Mouse (Mus musculus): ENCODE results near the gene Dhrs13. TPM values are rescaled to one million over a fixed set of nuclear protein-coding genes. Genes with fewer than 3 reads are reported as not detected.

The Dhrs13 gene
- polyA plus RNA-seq, 1 experiment from 2014 or later, result 51.3 TPM

DNA sequence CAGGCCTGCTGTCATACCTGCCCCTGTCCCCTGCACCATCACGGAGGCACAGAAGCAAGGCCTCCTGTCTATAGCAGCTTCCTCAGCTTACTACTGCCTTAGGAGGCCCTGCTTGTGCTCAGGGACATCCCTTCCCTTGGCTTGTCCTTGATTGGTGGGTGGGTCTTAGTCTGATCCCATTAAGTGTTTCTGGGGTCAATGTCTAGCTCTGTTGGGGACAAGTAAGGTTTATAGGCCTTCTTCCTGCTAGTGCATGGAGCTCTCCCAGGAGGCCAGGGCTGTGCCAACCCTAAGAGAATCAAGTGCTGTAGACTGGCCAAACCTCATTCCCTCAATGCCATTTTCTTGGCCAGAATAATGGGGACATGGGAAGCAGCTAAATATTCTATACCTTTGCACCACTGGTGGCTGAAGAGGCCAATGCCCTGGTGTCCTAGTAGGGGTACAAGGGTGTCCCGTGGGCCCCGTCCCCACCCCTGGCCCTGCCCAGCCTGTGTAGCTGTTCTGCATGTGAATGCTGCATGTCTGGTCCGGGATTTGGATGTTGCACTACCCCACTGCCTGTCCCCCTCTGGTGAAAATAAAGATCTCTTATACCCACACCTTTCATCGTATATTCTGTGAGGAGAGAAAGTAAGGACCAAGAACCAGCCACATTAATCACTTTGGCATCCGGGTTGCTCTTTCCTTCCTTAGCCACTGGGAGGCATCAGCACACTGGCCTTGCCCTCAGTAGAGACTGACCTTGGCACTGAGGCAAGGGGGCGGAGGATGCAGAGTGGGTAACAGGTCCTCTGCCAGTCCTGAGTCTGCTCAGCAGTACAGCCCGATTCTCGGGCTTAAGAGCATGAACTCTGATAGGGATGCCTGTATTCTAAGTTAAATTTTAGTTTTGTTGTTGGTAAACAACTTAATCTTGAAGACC is 28.0 kb downstream of the Dhrs13 start:
- Histone ChIP-seq H3K27ac (replicated peaks; ENCODE audit: low read depth, low read length) (no peak overlapping the region), H3K4me3 (replicated peaks; ENCODE audit: low read depth, low read length) (no peak overlapping the region), H3K9me3 (ENCODE audit: control insufficient read depth, low read length) (no peaks in the 10 kb centered on the region), H3K36me3 (ENCODE audit: control insufficient read depth, insufficient read depth, low read length) (peaks cover 54% of the 10 kb centered on the region), H3K4me1 (ENCODE audit: control insufficient read depth, insufficient read depth, low read length) (no peaks in the 10 kb centered on the region), H3K4me2 (ENCODE audit: low read length) (no peak overlapping the region), H3K27me3 (ENCODE audit: control insufficient read depth, insufficient read depth, low read length) (no peaks in the 10 kb centered on the region), H3K9ac (replicated peaks; ENCODE audit: low read length) (no peak overlapping the region)
- DNase-seq (peak; percentile 80), ATAC-seq (ENCODE audit: low FRiP score, low TSS enrichment) (peak; percentile 43; the same call in 1 of the 2 replicates)
- 59% methylated on average over 9 of the region's 9 CpGs for WGBS

DNA sequence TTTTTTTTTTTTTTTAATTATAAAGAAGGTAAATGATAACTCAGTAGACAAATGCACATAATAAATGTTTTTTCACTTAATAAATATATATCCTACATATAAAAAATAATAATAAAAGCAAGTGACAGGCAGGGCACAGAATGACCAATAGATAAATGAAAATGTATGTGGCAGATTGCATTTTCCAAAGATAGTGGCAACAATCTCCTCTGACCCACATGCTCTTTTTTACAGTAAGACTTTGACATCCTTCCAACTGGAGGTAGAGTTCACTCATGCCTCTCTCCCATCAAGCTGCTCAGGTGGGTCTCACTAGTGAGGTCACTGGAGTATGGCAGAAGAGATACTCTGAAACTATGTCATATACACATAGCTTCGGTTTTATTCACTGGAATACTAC is 30.5 kb downstream of the Dhrs13 start:
- ATAC-seq (ENCODE audit: low FRiP score, low TSS enrichment) (no peak), DNase-seq (no peak)
- 69% methylated on average over 1 of the region's 1 CpGs for whole genome bisulfite sequencing

DNA sequence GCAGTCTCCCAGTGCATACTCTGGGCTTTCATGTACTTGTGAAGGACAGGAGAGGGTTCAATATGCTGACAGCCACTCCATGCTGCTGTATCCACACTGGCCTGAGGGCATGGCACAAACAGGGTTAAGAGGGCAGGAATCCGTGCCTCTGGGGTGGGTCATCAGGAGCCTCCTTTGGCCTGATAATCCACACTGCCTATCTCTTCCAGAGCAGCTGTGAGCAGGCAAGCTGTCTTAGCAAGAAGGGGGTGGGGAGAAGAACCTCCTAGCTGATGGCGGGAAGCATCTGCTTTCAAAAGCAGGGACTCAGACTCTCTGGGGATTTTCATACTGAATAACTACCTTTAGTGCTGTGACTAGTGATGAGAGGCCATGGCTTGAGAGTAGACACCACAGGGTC is 33.8 kb downstream of the Dhrs13 start:
- WGBS, result 46% methylated on average over 2 of the region's 2 CpGs
- H3K4me2 ChIP-seq (ENCODE audit: low read length), result no peak overlapping the region
- DNase-seq (no peak), ATAC-seq (ENCODE audit: low FRiP score, low TSS enrichment) (no peak)
- H3K9ac ChIP-seq (replicated peaks; ENCODE audit: low read length), result no peak overlapping the region
- no peaks in the 10 kb centered on the region for H3K9me3 ChIP-seq (ENCODE audit: control insufficient read depth, low read length)
- H3K4me3 ChIP-seq (replicated peaks; ENCODE audit: low read depth, low read length), result no peak overlapping the region
- H3K27me3 ChIP-seq (ENCODE audit: control insufficient read depth, insufficient read depth, low read length), result no peaks in the 10 kb centered on the region
- no peak overlapping the region for H3K27ac ChIP-seq (replicated peaks; ENCODE audit: low read depth, low read length)
- H3K36me3 ChIP-seq (ENCODE audit: control insufficient read depth, insufficient read depth, low read length), result no peaks in the 10 kb centered on the region
- no peaks in the 10 kb centered on the region for H3K4me1 ChIP-seq (ENCODE audit: control insufficient read depth, insufficient read depth, low read length)

More for the DNA sequence above, 30.5 kb downstream of the Dhrs13 start:
- no peaks in the 10 kb centered on the region for H3K9me3 ChIP-seq (ENCODE audit: control insufficient read depth, low read length)
- H3K27me3 ChIP-seq (ENCODE audit: control insufficient read depth, insufficient read depth, low read length), result no peaks in the 10 kb centered on the region
- H3K27ac ChIP-seq (replicated peaks; ENCODE audit: low read depth, low read length), result no peak overlapping the region
- H3K4me1 ChIP-seq (ENCODE audit: control insufficient read depth, insufficient read depth, low read length), result no peaks in the 10 kb centered on the region
- H3K4me3 ChIP-seq (replicated peaks; ENCODE audit: low read depth, low read length), result no peak overlapping the region
- H3K36me3 ChIP-seq (ENCODE audit: control insufficient read depth, insufficient read depth, low read length), result peaks cover 30% of the 10 kb centered on the region
- H3K4me2 ChIP-seq (ENCODE audit: low read length), result no peak overlapping the region
- no peak overlapping the region for H3K9ac ChIP-seq (replicated peaks; ENCODE audit: low read length)

- no peak overlapping the region for H3K4me2 ChIP-seq (ENCODE audit: low read length)
- no peak for ATAC-seq (ENCODE audit: low FRiP score, low TSS enrichment)
Observed at GRCm38 (mm10) chr11:78066641-78067040, 34.6 kb downstream of the Dhrs13 start.

GRCm38 (mm10) chr11:78067566-78067965 is 35.5 kb downstream of the Dhrs13 start:
- ATAC-seq (ENCODE audit: low FRiP score, low TSS enrichment) (no peak), DNase-seq (no peak)
- no peaks in the 10 kb centered on the region for H3K27me3 ChIP-seq (ENCODE audit: control insufficient read depth, insufficient read depth, low read length)
- no peak overlapping the region for H3K4me3 ChIP-seq (replicated peaks; ENCODE audit: low read depth, low read length)
- no peaks in the 10 kb centered on the region for H3K4me1 ChIP-seq (ENCODE audit: control insufficient read depth, insufficient read depth, low read length)
- 77% methylated on average over 5 of the region's 5 CpGs for WGBS
- H3K9ac ChIP-seq (replicated peaks; ENCODE audit: low read length), result no peak overlapping the region
- no peak overlapping the region for H3K27ac ChIP-seq (replicated peaks; ENCODE audit: low read depth, low read length)
- no peaks in the 10 kb centered on the region for H3K9me3 ChIP-seq (ENCODE audit: control insufficient read depth, low read length)
- no peak overlapping the region for H3K4me2 ChIP-seq (ENCODE audit: low read length)
- H3K36me3 ChIP-seq (ENCODE audit: control insufficient read depth, insufficient read depth, low read length), result peaks cover 6% of the 10 kb centered on the region

More at GRCm38 (mm10) chr11:78066641-78067040, 34.6 kb downstream of the Dhrs13 start:
- no peaks in the 10 kb centered on the region for H3K36me3 ChIP-seq (ENCODE audit: control insufficient read depth, insufficient read depth, low read length)
- no peak overlapping the region for H3K9ac ChIP-seq (replicated peaks; ENCODE audit: low read length)
- 47% methylated on average over 2 of the region's 2 CpGs for WGBS
- H3K4me3 ChIP-seq (replicated peaks; ENCODE audit: low read depth, low read length), result no peak overlapping the region
- no peaks in the 10 kb centered on the region for H3K27me3 ChIP-seq (ENCODE audit: control insufficient read depth, insufficient read depth, low read length)
- no peaks in the 10 kb centered on the region for H3K4me1 ChIP-seq (ENCODE audit: control insufficient read depth, insufficient read depth, low read length)
- H3K27ac ChIP-seq (replicated peaks; ENCODE audit: low read depth, low read length), result no peak overlapping the region
- no peaks in the 10 kb centered on the region for H3K9me3 ChIP-seq (ENCODE audit: control insufficient read depth, low read length)
- DNase-seq, result no peak

- ATAC-seq (ENCODE audit: low FRiP score, low TSS enrichment) (no peak), DNase-seq (no peak)
- Histone ChIP-seq H3K9me3 (ENCODE audit: control insufficient read depth, low read length) (no peaks in the 10 kb centered on the region), H3K27me3 (ENCODE audit: control insufficient read depth, insufficient read depth, low read length) (no peaks in the 10 kb centered on the region), H3K4me3 (replicated peaks; ENCODE audit: low read depth, low read length) (no peak overlapping the region), H3K4me1 (ENCODE audit: control insufficient read depth, insufficient read depth, low read length) (no peaks in the 10 kb centered on the region), H3K36me3 (ENCODE audit: control insufficient read depth, insufficient read depth, low read length) (peaks cover 21% of the 10 kb centered on the region), H3K27ac (replicated peaks; ENCODE audit: low read depth, low read length) (no peak overlapping the region), H3K4me2 (ENCODE audit: low read length) (no peak overlapping the region), H3K9ac (replicated peaks; ENCODE audit: low read length) (no peak overlapping the region)
- 84% methylated on average over 5 of the region's 5 CpGs for WGBS
Observed at GRCm38 (mm10) chr11:78069130-78069529, 37.0 kb downstream of the Dhrs13 start.

DNA sequence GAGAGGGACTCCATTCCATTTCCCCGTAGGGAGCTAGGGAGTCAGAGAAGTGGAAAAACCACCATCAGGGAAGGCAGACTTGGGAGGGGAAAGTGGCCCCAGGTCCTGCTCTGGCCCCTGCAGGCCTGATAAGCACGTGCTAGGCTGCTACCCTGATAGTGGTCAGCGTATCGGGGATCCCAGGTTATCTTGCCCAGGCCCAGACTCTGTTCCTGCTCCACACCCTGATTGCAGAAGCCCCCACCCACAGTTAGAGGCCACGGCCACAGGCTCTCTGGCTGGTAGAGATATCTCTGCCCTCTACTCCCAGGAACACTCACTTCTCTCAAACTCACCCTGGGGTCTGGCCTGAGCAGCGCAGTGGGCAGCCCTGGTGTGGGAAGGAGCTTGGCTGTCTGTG is 37.6 kb downstream of the Dhrs13 start:
- H3K9ac ChIP-seq (replicated peaks; ENCODE audit: low read length), result no peak overlapping the region
- H3K4me2 ChIP-seq (ENCODE audit: low read length), result no peak overlapping the region
- H3K4me3 ChIP-seq (replicated peaks; ENCODE audit: low read depth, low read length), result no peak overlapping the region
- ATAC-seq (ENCODE audit: low FRiP score, low TSS enrichment), result no peak
- 86% methylated on average over 6 of the region's 6 CpGs for WGBS
- no peaks in the 10 kb centered on the region for H3K9me3 ChIP-seq (ENCODE audit: control insufficient read depth, low read length)
- H3K4me1 ChIP-seq (ENCODE audit: control insufficient read depth, insufficient read depth, low read length), result no peaks in the 10 kb centered on the region
- H3K27ac ChIP-seq (replicated peaks; ENCODE audit: low read depth, low read length), result no peak overlapping the region
- H3K36me3 ChIP-seq (ENCODE audit: control insufficient read depth, insufficient read depth, low read length), result peaks cover 26% of the 10 kb centered on the region
- H3K27me3 ChIP-seq (ENCODE audit: control insufficient read depth, insufficient read depth, low read length), result no peaks in the 10 kb centered on the region
- DNase-seq, result no peak

GRCm38 (mm10) chr11:78071938-78072337 is 39.9 kb downstream of the Dhrs13 start:
- DNase-seq (no peak), ATAC-seq (ENCODE audit: low FRiP score, low TSS enrichment) (no peak)
- Histone ChIP-seq H3K4me1 (ENCODE audit: control insufficient read depth, insufficient read depth, low read length) (no peaks in the 10 kb centered on the region), H3K27me3 (ENCODE audit: control insufficient read depth, insufficient read depth, low read length) (no peaks in the 10 kb centered on the region), H3K4me3 (replicated peaks; ENCODE audit: low read depth, low read length) (no peak overlapping the region), H3K36me3 (ENCODE audit: control insufficient read depth, insufficient read depth, low read length) (peaks cover 40% of the 10 kb centered on the region), H3K9ac (replicated peaks; ENCODE audit: low read length) (no peak overlapping the region), H3K4me2 (ENCODE audit: low read length) (no peak overlapping the region), H3K27ac (replicated peaks; ENCODE audit: low read depth, low read length) (no peak overlapping the region), H3K9me3 (ENCODE audit: control insufficient read depth, low read length) (no peaks in the 10 kb centered on the region)
- 84% methylated on average over 5 of the region's 5 CpGs for WGBS

Measured in midbrain, embryonic 14.5 days (tissue).